Mouse (Mus musculus): ENCODE data around the gene Majin.

Gene Majin

GRCm38 (mm10) chr19:6184131-6184530 is at the start of gene Majin:
Gene Majin (plus strand): TSS chr19:6184388.
- no peak for DNase-seq (ENCODE audit: low spot score)

- no peak for DNase-seq (ENCODE audit: low spot score)
Observed at GRCm38 (mm10) chr19:6136397-6136796, 47.8 kb upstream of the Majin start.

- DNase-seq (ENCODE audit: low spot score) = no peak
Observed at GRCm38 (mm10) chr19:6139701-6140100, 44.5 kb upstream of the Majin start.

- no peak for DNase-seq (ENCODE audit: low spot score)
Observed at GRCm38 (mm10) chr19:6140374-6140677, 43.9 kb upstream of the Majin start.

DNA sequence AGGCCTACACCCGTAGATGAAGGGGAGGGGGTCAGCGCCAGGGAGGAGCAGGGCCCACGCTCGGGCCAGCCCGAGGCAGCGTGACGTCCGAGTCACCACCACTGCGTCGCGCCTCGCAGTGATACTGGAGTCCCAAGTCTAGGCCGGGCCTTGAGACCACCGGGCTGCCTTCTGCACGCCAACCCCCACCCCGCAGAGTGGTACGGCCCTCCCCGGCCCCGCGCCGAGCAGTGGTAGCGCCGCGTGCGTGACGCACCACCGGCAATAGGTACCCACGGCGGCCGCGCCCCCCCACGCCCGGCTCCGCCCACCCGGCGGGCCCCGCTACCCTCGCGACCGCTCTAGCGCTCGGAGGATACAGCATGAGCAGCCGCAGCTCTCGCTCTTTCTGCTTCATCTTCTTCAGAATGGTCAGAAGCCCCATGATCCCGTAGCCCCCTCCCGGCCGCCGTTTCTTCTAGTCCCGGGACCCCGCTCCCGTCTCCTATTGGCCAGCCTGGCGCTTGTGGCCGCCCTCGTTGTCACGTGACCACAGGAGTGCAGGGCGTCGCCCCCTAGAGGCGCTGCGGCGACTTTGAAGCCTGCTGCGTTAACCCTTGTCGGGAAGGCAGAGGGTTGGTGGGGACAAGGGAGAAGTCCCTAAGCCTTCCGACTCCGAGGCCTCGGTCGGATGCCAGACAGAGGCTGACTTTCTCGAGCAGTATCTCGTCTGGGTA is 43.4 kb upstream of the Majin start, which contains the start of gene Batf2:
TSS of gene Batf2 (plus strand) at position 306 of the 716 bp plus-strand sequence.
- DNase-seq (ENCODE audit: low spot score) = peak; percentile 98

DNA sequence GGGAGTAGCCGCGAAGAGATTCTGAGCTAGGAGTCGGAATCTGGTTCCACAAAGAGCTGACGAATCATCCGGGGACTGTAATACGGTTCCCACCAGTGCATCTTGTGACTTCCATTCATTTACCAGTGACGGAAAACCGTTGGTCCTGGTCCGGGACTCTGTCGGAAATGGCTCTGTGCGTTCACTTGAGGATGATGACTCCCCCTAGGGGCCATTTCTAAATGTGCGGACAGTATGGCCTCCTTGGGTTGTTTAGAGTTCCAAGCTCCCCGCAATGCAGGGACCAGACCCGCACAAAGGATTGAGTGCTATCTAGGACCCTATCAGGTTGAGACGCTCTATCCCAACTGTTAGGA is 42.8 kb upstream of the Majin start, which contains the start of gene Arl2:
TSS of gene Arl2 (minus strand) at position 155 of the 356 bp plus-strand sequence.
- DNase-seq (ENCODE audit: low spot score) = peak; percentile 97

DNA sequence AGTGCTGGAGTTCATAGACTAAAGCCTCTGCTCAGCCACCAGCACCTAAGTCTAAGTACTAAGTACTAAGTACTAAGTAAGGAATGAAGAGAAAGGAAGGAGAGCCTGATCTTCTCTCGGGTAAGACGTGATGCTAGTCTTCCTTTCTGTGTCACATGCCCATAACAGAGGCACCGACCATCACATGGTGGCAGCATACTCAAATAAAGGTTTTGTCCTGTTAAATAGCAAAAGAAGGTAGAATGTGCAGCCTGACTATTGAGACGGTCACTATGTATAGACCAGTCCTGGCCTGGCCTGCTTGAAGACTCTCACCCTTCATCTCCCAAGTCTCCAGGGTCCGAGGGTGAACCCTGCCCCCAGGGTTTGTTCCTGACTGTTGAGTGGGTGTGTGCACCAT is 39.3 kb upstream of the Majin start:
- no peak for DNase-seq (ENCODE audit: low spot score)

DNA sequence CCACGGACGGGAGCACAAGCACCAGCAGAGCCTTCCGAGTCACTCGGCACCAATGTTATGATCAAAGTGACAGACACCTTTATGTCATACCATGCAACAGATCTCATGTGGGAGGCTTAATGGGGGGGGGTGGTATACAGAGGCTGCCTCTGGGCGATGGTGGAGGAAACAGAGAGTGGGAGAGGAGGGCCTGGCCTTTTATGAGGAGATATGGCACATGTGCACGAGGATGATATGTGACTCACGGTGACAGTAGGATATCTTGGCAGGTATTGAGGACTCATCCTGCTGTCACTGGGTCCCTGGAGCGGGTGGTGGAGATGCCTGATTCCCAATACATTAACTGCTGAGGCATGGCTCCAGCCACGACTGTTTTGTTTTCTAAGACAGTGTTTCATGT is 29.0 kb upstream of the Majin start:
- DNase-seq (ENCODE audit: low spot score) = no peak

DNA sequence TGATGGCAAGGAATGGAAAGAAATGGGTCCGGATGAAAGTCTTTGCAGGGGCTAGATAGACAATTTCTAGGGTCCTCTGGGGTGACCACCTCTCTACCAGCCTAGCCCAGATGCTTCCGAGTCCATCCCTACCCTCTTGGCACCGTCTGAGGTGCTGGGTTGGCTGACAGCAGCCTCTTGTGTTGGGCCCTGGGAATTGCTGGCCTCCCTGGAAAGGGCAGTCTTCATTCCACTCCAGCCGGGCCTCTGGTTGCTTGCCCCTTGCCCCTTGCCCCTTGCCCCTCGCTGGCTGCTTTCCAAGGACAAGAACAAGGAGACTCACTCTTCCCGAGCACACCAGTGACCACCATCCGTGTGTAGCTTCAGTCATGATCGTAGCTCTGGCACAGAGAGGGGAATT is 27.8 kb upstream of the Majin start:
- no peak for DNase-seq (ENCODE audit: low spot score)

DNA sequence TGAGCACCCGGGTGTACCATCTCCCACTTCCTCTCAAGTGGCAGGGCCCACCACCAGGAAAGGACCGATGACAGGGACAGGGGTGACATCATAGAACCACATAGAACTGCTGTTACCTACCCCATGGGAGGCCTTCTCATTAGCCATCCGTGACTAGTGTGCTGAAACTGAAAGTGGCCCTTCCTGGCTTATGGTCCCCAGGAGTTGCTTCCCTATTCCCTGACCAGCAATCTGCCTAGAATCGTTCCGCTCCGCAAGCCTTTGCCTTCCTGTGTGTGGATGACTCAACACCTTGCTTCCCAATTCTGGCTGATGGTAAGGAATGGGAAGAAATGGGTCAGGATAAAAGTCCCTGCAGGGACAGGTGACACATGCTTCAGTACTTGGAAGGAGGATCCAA is 27.0 kb upstream of the Majin start:
- no peak for DNase-seq (ENCODE audit: low spot score)

GRCm38 (mm10) chr19:6163872-6164547 is 20.2 kb upstream of the Majin start:
- DNase-seq (ENCODE audit: low spot score) = no peak

DNA sequence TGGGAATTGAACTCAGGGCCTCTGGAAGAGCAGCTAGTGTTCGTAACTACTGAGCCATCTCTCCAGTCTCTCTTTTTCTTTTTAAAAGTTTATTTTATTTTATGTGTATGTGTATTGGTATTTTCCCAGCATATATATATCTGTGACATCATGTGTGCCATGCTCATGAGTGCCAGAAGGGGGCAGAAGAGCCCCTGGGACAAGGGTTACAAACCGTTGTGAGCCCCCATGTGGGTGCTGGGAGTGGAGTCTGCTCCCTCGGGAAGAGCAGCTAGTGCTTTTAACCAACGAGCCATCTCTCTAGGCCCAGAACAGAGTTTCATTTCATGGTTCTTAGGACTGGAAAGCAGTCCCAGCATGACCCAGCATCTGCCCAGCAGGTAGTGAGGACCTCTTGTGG is 17.4 kb upstream of the Majin start:
- no peak for DNase-seq (ENCODE audit: low spot score)

DNA sequence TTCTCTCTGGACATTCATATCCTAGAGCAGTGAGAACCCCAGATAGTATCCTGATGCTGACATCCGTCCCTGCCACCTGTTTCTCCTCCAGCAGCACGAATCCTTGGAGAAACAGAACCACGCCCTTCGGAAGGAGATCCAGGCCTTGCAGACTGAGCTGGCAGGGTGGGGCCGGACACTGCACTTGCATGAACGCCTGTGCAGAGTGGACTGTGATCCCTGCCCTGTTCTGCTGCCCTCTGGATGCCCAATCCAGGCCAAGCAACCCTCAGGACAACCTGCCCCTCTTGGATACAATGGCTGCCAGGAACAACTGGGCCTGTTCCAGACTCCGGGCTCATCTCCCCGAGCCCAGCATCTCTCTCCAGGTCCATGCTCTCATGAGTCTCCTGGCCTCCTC is 13.0 kb upstream of the Majin start:
- no peak for DNase-seq (ENCODE audit: low spot score)

- DNase-seq (ENCODE audit: low spot score) = peak; percentile 17
Observed at GRCm38 (mm10) chr19:6174771-6175170, 9.4 kb upstream of the Majin start.

GRCm38 (mm10) chr19:6178775-6179174 is 5.4 kb upstream of the Majin start:
- DNase-seq (ENCODE audit: low spot score) = no peak

- peak; percentile 65 for DNase-seq (ENCODE audit: low spot score)
Observed at GRCm38 (mm10) chr19:6181629-6182028, 2.6 kb upstream of the Majin start.

DNA sequence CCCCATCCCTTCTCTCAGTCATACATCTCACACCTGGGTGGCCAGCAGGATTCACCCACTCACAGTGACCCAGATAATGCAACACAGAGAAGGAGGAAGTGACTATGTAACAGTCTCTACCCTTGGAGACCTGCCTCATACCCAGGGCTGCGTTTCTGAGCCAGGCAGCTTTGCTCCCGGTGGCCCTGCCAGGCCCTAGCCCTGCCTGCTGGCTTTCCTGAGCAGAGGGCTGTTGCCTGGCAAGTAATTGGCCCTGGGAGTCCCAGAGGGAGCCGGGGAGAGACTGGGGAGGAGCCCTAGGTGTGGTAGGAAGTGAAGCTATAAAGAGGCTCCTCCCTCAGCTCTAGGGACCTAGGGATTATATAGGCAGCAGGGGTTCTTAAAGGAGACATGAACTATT is 1.7 kb upstream of the Majin start:
- no peak for DNase-seq (ENCODE audit: low spot score)

GRCm38 (mm10) chr19:6204265-6204664 is 20.1 kb downstream of the Majin start:
- no peak for DNase-seq (ENCODE audit: low spot score)

DNA sequence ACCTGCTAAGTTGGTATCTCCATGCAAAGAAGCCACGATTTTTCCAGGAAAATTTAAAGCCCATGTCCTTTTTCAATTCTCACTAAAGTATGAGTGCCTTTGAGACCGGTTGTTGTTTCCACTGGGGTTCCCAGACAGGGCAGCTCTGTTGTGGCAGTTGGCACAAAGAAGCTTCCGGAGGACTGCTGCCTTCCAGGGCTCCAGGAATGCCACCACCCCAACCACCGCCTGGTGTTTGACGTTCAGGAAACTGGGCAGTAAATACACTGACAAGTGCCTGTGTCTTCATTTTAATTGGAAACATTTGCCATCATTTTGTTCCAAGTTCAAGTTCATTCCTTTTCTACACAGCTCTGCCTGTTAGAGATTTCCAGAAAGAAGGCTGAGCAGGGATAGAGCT is 22.5 kb downstream of the Majin start:
- DNase-seq (ENCODE audit: low spot score) = no peak

DNA sequence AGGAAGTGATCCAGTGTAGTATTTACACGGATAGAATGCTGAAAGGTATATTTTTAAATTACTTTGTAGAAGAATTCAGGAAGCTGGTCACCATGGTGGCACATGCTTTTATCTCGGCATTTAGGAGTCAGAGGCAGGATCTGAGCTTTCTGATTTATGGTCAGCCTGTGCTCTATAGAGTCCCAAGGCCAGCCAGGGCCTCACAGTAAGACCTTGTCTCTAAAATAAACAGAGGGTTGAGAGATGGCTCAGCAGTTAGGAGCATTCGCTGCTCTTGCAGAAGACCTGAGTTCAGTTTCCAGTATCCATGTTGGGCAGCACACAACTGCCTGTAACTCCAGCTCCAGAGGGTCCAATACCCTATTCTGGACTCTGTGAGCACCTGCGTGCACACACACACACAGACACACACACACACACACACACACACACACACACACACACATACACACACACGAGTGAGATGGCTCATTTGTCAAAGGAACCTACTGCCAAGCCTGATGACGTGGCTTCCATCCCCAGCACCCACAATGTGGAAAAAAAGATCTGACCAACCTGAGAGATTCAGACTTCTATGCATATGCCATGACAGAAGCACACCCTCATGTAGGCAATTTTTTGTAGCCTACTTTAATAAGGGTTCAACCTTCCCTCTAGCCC is 32.0 kb downstream of the Majin start:
- no peak for DNase-seq (ENCODE audit: low spot score)

GRCm38 (mm10) chr19:6218606-6219005 is 34.4 kb downstream of the Majin start:
- DNase-seq (ENCODE audit: low spot score) = no peak

DNA sequence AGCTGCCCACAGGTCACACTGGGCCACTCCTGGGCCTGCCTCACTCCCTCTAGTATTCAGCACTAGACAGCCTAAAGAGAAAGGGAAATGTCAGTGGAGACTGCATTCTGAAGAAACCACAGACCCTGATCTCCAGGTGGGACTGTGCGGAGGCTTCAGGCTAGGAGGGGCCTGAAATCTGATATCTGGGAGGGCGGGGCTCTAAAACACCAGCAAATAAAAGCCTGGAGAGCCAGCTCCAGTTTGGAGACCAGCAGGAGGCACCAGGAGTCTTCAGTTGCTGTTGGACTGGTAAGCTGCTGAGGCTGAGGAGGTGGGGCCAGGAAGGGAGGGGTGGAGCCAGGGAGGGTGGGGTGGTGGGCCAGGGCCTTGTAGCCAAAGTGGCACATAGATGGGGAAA is 41.9 kb downstream of the Majin start, which contains the start of gene Gpha2:
TSS of gene Gpha2 (plus strand) at position 246 of the 400 bp plus-strand sequence.
- DNase-seq (ENCODE audit: low spot score) = peak; percentile 66

DNA sequence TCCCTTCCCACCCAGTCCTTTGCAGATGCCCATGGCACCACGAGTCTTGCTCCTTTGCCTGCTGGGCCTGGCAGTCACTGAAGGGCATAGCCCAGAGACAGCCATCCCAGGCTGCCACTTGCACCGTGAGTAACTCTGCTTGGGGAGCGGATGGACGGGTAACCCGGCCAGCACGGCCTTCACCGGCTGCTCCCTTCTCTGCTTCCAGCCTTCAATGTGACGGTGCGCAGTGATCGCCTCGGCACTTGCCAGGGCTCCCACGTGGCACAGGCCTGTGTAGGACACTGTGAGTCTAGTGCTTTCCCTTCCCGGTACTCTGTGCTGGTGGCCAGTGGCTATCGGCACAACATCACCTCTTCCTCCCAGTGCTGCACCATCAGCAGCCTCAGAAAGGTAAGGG is 42.6 kb downstream of the Majin start:
- DNase-seq (ENCODE audit: low spot score) = no peak

Measured in embryo, embryonic 10.5 days (tissue).